Mouse (Mus musculus) megakaryocyte progenitor cell, adult 5-6 weeks (primary cell): ENCODE data around the gene Myh11. TPM values are rescaled to one million over a fixed set of nuclear protein-coding genes. Genes with fewer than 3 reads are reported as not detected.

ENCODE experiments used
- ATAC-seq: replicated peaks from 2 replicates; pipeline ENCODE4 v1.8.0; 2016; ENCODE audit warnings: mild to moderate bottlenecking, moderate TSS enrichment, inconsistent platforms; ENCODE audit not compliant: poor library complexity
- total RNA-seq, 2 experiments: library from RNA; stranded (forward) in 1 of 2; stranded (reverse) in 1 of 2; fragments of 157-497, 149-512 nt in 1 of 2; fragments of 200-1000 nt in 1 of 2; gene quantifications; 2 replicates each; pipeline versions ENCODE4 v1.2.3 to v1.2.4; 2015 to 2017

Gene Myh11
- total RNA-seq, 2 experiments from 2014 or later: 0.04 TPM; not detected in 1

DNA sequence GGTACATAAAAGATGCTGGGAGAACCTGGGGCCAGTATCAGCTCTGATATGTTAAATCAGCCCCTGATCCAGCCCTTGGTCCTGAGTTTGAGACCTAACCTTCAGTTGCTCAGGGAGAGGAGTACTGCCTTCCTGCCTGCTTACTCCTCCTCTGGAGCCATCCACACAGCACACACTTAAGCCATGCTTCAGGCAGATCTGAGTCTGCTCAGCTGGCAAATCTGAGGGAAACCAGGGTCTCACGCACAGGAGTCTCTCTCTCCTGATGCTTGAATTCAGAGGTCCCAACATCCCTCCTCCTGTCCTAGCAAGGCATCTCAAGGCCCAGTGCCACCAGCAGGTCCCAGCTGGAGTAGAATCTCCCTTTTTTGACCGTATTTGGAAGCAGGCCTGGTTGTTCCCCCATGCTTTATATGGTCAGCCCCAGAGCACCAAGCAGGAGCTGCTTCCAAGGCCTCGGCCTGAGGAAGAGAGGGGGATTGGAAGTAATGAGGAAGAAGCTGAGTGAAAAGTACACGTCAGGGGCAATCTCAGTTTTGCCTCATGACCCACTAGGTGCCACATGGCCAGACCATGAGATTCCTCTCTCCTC lies 18.7 kb downstream of the Myh11 start:
- no peak for ATAC-seq

DNA sequence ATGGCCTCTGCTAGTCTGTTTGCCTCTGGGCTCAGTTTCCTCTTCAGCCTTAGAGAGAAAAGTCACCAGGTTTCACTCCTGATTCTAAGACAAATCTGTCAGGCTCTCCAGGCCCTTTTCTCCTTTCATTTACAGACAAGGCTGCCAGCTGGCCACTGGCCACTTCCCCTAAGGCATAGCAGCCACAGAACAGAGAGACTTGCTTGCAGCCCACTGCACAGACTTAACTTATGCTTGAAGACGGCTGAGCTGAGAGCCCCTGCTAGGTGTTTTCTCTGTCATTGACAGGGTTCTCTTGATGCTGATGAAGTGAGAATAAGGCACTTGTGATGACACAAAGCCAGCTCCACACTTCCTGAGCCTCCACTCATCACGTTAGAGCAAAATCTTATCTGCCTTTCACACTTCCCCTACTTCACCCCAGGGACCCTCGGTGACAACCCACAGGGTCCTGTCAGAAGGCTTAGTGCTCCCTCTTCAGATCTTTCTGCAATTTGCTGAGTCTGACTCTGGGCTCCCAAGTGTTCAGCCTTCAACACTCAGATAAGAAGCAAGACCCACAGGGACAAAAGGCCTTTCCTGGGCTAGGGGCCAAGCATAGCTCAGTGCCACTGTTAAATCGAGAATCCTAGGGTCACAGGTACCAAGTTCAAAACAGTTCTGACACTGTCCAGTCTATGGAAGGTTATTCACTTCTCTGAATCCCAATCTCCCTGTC lies 25.8 kb downstream of the Myh11 start:
- ATAC-seq: peak; percentile 31; the same call in 1 of the 2 replicates

DNA sequence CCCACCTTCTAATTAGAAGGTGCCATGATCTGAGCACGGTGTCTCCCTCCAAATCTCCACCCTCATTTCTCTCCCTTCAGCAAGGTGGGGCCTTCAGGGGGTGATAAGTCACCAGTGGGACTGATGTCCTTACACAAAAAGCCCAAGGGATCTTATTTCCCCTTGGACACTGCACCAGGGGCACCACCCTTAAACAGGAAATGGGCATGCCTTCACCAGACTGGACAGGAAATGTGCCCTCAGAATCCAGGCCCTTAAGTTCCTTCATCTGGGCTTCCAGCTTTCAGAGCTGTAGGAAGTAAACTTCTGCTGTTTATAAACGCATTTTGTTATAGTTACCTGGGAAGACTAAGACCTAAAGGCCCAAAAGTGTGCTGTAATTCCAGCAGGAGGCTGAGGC lies 26.7 kb downstream of the Myh11 start:
- no peak for ATAC-seq

DNA sequence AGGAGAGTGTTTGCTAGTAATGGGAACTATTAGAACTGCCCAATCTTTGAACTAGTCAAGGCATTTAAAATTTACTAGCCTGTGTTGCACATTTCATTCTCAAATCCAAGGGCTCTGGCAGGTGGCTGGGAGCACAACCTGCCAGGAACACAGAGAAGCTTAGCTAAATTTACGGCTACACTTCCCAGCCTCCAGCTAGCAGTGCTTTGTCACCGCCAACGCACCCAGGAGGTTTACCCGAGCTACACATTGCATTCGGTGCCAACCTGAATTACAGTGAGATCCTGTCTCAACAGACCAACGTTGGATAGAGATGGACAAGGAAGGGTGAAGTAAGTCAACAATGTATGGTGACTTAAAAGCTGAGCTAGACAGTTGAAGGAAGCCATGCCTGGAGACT lies 27.9 kb downstream of the Myh11 start:
- no peak for ATAC-seq

DNA sequence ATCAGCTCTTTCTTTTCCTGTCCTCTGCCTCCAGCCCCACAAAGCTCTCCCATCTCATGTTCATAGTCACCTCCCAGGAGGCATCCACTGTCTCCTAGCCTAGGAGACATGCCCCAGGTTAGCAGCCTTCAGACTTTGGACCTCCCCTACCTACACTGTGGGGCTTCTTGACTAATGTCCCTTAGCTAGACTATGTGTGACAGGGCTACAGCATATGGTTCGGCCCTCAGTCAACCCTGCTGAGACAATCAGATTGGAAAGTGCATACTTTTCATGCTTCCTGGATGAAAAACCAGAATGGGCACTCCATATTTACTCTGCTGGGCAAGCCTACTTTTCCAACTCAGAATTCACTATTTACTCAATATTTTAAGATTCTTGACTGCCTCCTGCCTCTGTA lies 28.8 kb downstream of the Myh11 start:
- no peak for ATAC-seq

DNA sequence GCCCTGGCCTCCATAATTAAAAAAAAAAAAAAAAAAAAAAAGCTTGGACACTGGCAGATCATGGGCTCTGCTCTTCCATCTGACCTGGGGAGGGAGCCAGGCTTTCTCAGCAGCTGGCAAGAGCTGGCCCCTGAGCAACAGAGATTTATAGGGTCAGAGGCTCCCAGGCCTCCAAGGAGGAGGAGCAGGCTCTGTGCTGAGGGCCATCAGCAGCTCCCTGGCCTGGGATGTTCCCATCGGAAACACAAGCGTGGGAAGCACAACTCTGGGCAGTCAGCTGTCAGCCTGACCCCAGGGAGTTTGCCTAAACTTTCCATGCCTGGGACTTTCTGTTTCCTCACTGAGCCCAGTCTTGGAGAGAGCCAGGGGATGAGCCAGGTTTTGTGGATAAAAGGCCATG lies 32.3 kb downstream of the Myh11 start:
- ATAC-seq: no peak

DNA sequence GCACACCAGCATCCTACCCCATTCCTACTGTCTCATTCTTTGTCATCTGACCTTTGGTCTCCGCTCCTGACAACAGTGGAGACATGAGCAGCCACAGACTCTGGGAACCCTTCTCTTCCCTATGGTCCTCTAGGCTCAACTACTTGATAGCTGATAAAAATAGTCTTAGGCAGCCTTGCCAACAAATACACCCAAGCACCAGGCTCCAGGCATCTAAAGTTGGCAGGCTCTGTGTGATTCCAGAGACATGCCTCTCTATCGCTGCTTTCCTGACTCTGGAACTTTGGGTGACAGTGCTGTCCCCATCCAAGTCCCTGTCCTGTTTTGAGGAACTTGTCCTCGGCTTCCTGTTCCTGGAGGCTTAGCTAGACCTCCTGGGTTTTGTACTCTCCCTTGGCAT lies 37.6 kb downstream of the Myh11 start:
- no peak for ATAC-seq

DNA sequence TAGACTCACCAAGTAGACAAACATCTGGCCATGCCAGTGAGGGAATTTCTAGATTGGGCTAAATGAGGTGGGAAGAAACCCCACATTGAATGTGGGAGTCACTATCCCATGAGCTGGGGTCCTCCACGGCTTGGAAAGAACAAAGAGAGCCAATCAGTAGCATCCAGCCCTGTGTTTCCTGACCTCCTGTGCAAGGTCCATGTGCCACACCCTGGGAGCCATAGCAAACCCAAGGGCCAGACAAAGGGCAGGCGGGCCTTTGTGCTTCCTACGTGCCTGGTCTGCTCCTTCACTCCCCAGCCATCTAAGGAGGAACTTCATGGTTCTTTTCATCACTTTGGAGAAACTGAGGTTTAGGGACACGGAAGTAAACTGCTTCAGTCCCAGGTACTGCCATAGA lies 38.3 kb downstream of the Myh11 start:
- no peak for ATAC-seq

DNA sequence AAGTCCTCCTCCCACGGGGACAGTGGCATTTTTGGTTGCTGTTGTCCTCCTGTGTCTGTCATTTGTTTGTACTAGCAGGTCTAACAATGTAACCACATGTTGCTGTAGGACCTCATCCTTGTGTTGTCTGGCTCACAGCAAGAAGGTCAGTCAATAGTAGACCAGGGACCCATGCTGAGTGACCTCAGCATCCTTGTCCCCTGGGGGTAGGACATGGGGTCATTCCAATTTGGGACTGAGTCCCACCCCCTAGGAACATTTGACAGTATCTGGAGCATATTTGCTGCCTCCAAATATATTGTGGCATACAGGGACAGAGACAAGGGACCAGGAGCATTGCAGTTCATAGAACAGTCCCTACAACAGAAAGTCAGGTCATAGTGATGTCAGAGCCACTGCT lies 41.3 kb downstream of the Myh11 start:
- ATAC-seq: no peak

DNA sequence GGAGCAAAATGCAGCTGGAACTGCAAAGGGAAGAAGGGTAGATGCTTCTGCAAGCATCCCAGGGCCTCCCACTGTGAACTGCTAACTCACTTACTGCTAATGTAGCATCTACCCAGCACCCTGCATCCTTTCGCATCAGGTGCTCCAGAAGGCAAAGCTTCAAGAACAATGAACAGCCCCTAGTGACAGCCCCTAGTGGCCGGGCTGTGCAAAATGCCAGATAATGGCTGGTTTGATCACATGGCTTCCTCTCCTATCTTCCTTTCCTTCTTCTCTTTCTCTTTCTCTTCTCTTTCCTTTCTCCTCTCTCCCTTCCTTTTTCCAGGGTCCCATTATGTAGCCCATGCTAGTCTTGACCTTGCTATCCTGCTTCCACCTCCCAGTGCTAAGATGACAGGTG lies 48.6 kb downstream of the Myh11 start:
- peak; percentile 91 for ATAC-seq

DNA sequence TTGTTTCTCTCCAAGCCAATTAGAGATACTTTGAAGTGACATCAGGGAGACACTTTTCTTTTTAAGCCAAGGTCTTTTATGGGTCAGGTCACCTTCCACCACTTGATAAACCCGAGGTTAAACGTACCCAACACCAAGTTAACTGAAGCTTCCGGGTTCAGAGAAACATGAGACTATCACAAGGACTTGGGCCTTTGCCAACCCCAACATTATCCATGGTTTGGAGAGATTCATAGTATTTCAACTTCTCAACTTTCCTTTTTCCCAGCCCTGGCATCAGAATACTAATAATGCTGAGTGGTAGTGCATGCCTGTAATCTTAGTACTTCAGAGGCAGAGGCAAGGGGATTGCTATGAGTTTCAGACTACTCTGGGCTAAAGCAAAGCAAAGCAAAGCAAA lies 49.1 kb downstream of the Myh11 start:
- no peak for ATAC-seq

DNA sequence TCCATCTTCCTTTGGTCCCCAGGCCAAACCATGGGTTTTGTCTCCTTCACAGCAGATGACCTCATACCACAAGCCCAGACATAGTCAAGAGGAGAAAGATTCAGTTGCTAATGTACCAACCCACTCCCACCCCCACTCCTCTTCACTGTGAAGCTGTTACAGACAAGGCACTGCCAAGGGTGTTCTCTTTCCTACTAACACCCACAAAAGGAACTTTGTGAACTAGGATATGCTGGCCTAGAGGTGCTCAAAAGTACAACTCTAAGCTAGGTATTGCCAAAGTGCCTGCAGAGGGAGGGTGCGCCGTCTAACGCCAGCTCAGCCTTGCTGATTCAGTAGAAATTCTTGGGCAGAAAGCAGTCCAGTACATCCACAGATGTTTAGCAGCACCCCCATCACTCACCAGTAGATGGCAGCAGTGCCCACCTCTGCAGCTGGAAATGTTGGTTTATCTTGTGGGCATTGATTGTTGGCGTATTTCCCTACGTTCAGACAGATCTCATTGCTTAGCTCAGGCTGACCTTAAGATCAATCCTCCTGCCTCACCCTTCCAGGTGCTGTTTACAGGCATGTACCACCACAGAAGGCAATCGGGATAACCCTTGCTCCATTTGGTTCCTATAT lies 54.0 kb downstream of the Myh11 start:
- peak; percentile 98 for ATAC-seq

DNA sequence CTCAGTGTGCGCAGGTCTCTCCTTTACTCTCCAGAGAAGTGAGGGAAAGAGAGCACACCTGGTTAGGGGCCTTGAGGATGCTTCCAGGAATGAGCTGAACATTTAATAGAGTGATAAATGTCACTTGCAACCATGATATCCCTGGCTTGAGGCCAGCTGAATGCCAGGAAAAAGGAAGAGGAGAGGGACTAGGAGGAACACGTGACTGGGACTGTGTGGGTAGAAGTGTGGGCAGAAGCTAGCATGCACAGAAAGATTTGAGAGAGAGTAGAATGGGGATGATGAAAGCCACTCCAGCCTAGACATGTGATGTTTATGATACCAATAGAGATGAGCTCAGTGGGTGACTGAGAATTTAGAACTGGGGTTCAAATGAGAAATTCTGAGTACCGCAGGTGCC lies 76.0 kb downstream of the Myh11 start:
- ATAC-seq: no peak

DNA sequence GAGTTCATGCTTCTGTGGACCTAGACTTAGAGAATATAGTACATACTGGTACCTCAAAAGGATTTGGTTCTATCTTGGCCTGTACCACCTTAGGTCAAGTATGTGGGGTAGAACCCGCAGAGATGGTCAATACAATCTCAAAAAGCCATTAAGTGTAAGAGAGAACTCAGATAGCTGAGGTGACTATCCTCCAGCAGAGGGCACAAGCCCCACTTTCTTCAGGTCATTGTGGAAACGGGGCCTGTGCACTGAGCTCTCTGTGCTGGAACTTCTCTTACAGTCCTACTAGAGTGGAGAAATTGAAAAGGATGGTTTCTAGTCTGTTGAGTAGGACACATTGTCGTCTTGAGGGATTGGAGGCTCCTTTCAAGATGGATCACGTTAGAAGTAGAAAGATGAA lies 92.4 kb downstream of the Myh11 start:
- ATAC-seq: no peak

DNA sequence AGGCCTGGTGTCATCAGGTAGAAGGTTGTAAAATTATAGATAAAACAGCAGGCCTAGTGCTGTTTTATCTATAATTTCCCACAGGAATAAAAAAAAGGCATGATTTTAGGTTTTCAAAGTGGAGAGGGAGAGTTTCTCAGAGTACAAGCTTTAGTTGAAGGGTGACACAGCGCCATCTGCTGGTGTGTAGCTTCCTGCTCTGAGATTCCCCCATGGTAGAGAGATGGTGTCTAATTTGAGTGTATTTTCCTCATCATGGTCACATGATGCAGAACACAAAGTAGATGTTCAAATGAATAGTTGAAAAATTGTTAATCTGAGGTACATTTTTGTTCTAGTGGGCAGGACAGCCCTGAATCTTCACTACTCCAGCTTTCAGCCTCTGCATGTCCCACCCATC lies 95.7 kb downstream of the Myh11 start:
- ATAC-seq: peak; percentile 74

DNA sequence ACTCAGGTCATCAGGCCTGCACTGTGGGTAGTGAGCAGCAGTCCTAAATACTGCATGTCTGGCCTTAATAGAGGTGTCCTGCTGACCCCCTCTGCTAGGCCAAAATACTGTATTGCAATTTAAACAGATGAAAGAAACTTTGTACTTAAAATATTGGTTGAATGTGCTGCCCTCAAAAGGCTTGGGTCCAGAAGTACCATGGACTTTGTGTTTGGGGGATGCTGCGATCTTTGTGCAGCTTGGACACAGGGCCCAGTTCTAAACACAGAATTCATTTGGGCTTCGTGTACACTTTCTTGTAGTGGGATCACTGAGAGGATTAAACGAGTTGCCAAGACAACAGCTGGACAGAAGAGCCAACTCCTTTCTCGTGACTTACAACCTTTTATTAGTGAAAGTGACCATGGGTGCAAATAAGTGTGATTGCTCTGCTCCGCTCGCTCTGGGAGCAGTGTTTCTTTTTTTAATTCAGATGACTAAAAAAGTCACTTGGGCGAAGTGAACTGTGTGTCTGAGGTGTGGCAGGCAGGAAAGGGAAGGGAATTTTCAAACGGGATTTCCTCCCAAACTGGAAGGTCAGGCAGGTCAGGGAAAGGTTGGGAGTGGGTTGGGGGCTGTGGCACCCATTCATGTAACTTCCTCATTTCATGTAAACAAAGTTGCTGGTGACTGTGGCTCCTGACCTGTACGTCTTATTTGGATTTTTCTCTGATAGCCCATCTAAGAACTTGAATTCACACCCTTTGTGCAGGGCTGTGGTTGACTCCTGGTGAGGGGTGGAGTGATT lies 96.8 kb downstream of the Myh11 start:
- no peak for ATAC-seq

DNA sequence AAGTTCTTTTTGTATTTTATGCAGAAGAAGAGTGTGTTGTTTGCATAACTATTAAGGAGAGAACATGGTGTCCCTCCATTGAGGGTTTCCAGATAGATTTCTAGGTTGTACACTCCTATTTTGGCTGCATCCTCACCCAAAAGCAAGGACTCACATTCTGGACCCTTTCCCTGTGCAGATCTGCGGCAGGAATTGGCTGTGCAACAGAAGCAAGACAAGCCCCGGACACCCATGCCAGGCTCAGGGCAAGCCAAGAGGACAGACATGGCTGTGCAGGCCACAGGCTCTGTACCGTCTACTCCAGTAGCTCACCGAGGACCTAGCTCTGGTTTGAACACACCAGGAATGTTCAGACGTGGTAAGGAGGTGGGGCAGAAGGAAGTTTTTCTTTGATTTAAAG lies 105.7 kb downstream of the Myh11 start:
- ATAC-seq: no peak

DNA sequence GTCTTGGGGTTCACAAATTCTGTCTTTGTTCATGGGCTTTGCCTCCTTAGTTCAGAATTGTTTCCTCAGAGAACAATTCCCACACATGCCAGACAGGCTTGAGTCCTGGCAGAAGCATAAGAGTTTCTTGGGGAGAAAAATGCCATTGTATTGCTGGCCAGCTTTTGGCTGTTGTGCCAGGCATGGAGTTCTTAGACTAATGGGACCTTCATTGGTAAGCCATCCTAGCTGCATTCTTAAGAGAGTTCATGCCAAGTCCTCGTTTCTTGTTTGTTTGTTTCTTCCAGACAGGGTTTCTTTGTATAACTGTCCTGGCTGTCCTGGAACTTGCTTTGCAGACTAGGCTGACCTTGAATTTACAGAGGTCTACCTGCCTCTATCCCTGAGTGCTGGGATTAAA lies 107.3 kb downstream of the Myh11 start:
- ATAC-seq: no peak

DNA sequence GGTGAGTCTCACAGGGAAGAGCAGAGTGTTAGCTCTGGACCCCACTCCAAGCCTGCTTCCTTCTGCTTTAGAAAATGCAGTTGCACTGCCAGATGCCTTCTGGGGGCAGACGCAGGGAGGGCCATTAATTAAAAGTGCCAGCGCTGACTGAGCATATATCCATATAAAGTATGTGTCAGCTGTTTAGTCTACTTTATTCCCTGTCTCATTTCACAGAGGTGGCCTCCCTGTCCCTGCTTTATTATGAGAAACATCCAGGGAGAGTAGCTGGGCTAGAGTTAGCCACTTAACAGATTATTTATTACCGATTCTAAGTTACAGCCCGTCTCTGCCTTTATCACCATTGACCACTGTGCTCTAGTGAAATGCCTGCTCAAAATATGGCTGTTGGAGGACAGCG lies 108.8 kb downstream of the Myh11 start:
- ATAC-seq: no peak

DNA sequence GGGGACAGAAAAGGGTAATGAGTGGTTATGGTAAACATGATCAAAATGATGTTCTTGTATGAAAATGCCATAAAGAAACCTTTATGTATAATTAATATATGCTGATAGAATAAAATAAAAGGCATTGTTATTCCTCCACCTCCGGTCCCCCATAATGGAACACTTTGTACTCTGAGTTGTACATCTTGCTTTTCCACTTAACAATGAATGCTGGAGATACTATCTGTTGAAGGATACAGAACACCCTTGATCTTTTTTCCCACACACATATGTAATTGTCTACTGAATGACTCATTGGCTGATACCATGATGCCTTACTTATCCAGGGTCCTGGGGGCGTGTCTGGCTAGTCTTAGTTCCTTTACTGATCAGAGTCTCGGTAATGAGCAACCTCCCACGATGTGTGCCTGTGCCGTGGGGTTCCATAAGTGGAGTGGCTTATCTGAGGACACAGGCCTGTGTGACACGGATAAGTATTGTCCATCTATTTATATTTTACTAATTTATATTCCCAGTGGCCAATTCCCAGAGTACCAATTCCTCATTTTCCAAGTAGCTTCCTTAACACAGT lies 110.9 kb downstream of the Myh11 start:
- no peak for ATAC-seq

DNA sequence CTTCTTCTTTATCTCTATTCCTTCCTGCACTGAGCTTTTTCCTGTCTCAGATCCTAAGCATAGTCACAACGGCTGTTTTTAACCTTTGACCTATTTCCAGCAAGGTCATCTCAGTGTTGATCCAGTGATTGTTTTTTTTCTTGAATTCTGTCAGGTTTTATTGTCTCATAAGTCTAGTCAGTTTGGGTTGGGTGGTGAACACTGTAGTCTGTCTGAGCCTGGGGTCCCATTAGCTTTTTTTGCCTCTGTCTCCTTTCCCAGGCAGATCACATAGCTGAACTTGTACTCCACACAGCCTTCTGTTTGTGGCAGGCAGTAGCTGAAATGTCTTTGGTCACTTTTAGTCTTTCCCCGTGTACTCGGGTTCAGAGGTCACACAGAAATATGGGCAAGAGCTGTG lies 113.1 kb downstream of the Myh11 start:
- ATAC-seq: no peak
